Mouse (Mus musculus) retina, postnatal 7 days (tissue): ENCODE data around the gene Tnfaip2.

ENCODE experiments used
- DNase-seq: peaks from one replicate; pipeline ENCODE4 v3.0.0-alpha.2; 2012; ENCODE audit warnings: low read depth, low spot score

The Tnfaip2 gene

GRCm38 (mm10) chr12:111427438-111428113 lies 14.7 kb upstream of the Tnfaip2 start:
- no peak for DNase-seq

DNA sequence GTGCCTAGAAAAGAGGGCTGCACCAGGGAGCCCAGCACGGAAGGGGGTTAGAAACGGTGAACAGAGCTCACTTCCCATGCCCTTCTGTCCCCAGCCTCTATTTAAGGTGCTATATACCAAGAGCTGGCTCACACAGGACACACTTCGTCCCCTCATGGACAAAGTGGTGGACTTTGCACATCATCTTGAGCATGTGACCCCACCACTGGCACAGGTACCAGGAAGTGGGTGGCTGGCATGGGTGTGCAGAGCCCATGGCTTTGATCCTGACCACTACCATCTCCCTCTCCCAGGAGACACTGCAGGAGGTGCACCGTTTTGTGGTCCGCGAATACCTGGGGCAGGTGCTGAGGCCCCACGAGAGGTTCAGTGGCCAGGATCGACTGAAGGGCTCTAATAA lies 13.9 kb upstream of the Tnfaip2 start:
- DNase-seq = no peak

DNA sequence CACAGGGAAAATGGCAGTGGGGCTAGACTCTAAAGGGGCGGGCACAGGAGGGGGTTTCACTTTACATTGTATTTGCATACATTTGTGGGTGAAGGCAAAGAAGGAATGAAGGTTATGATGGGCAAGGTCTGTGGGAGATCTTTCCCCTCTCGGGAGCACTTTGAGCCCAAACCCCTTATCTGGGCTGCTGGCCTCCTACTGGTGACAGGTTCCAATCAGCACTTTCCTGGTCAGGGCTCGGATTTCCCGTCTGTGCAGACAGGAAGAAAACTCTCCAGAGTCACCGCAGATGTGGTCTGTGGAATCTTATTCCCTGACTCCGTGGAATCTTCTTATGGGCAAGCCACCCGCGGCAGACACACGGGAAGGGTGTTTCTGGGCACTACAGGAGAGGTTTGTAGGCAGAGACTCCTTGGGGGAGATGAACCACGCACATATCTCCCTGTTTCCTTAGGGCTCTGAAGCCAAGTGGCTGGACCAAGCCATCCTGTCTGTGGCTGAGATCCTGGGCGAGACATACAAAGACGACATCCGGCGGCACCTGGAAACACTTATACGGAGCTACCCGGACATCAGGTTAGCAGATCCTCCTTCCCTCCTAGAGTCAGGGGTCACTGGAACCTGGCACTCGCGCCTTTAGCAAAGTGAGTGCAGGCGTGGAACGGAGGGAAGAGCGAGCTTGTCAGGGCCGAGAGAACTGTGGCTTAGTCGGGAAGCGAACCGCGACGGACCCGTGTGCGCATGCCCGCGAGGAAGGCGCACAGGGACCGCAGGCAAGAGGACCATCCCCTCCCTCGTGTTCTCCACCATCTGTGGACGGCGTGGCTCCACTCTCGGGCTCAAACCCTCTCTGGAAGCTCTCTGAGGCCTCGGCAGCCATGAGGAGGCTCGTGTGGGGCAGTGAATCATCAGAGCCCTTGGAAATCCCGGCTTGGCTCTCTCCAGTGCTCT lies 13.0 kb upstream of the Tnfaip2 start:
- peak; percentile 37 for DNase-seq

GRCm38 (mm10) chr12:111430049-111430867 lies 12.0 kb upstream of the Tnfaip2 start:
- DNase-seq = no peak

DNA sequence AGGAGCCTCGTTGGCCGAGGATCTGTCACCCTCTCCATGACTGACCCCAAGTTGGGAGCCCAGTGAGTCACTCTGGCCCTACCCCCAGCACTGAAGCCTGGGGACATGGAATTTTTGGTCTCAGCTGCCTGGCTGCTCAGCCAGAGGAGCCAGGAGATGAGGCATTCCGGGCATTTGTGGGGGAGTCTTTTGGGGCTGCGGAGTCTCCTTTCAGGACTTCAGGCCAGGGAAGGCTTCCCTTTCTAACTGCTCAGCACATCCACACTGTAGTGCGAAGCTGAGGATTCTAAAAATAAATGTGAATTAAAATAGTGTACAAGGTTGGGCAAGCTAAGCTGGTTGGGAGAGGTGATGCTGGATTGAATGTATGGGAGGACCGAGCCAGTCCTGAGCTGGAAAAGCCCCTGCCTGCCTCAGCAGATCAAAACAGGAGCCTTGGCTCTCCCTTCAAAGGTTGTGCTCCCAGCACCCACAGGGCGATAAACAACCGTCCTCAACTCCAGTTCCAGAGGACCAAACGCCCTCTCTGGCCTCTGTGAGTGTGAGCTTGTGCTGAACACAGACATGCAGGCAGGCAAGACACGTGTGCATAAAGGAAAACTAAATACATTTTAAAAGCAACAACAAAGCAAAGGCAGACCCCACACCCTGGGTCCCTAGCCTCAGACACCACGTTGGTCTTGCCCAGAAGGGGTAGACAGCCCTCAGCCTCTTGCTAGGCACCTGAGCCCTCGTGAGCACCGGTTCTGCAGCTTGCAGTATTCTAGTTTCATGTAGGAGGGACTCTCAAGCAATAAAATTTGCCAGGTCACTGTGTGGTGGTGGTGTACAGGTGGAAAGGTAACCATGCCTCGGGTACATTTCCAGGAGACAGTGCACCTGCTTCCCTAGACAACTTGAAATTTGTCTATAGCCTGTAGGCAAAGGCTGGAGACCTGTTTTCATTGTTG lies 11.1 kb upstream of the Tnfaip2 start:
- no peak for DNase-seq

- no peak for DNase-seq
These were observed 10.2 kb upstream of the Tnfaip2 start for GRCm38 (mm10) chr12:111432097-111432496.

GRCm38 (mm10) chr12:111432751-111433331 lies 9.4 kb upstream of the Tnfaip2 start:
- no peak for DNase-seq

DNA sequence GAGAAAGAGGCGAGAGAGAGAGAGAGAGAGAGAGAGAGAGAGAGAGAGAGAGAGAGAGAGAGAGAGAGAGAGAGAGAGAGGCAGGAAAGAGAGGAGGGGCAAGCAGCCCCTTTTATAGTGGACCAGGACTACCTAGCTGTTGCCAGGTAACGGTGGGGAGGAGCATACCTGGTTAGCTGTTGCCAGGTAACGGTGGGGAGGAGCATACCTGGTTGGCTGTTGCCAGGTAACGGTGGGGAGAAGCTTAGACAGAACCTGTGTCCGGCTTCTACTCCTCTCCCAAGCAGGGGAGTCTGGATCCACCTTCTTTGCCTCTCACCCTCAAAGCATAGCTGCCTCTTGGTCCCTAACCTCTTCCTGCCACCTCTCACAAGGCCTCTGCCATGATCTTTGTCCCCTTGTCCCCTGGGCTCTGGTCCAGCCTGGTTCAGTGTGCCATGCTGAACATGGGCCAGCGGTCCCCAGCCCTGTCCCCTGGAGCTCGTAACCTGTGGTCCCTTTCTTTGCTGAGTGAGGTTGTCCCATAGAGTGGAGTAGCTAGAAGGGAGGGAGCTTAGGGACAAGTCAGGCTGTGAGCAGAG lies 8.0 kb upstream of the Tnfaip2 start:
- DNase-seq = no peak

- DNase-seq = no peak
These were observed 7.4 kb upstream of the Tnfaip2 start for GRCm38 (mm10) chr12:111434745-111435327.

DNA sequence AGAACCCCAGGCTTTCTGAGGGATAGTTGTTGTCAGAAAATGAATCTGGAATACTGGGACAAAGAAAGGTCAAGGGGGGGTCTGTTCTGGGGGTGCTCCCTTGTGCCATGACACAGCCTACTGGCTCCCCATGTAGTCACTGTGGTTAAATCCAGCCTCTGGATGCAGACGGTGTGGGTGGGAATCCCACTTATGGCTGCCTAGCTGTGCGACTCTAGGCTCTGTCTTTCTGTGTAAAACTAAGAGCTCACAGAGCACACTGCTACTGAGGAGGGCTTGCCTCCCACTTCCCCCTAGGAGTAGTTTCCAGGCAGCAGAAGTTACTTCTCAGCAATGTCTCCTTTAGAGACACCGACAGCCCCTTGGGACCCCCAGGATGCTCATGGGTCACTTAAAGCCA lies 6.1 kb upstream of the Tnfaip2 start:
- DNase-seq = no peak

- DNase-seq = no peak
These were observed 5.6 kb upstream of the Tnfaip2 start for GRCm38 (mm10) chr12:111436640-111437039.

- no peak for DNase-seq
These were observed 4.9 kb upstream of the Tnfaip2 start for GRCm38 (mm10) chr12:111437222-111437900.

DNA sequence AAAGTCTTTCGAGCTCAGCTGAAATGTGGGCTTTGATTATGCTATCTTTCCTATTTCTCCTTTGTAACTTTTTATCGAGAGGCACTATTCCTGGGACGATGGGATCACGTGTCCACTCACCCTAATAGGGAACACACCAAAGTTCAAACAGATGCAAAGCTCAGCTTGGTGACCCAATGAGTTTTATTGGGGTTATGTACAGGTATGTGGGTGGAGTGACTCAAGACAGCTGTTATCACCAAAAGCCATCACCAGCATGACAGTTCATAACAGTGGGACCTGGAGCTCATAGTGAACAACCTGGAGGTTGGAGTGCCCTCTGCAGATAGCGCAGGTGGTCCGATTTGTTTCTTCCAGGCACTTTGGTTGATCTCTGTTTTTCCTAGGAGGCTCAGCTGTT lies 3.4 kb upstream of the Tnfaip2 start:
- DNase-seq = no peak

DNA sequence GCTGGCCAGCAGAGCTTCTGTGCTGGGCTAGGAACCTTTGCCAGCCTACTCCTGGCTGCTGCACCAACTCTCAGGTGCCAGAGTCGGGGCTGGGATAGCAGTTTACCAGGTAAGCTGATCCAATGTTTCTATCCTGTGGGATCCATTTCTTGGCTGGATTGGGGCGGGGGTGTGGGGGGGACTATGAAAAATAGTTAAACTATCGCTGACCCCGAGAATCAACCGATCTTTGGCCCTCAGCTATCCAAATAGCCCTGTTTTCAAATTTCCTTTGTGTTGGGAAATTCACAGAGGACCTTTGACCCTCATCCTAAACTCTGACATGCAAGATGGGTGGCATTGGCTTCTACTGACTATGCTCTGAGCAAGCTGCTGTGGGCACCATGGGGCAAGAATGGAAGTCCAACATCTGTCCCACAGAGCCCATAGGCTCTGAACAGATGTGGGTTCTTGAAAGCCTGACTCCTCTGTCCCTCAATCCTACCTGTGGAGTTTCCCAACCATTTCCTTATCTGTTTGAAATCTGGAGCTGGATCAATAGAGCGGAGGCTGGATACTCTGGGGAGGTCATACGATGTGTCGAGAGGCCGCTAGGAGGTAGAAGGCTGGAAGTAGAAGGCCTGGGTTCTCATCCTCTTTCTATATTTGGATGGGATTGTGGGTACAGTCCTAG lies 1.4 kb upstream of the Tnfaip2 start:
- DNase-seq = no peak

- no peak for DNase-seq
These were observed 746 bp upstream of the Tnfaip2 start for GRCm38 (mm10) chr12:111441523-111441922.

- DNase-seq = no peak
These were observed 972 bp downstream of the Tnfaip2 start for GRCm38 (mm10) chr12:111443011-111443870.
